In genomic region chr19:59169143-59169935, GRCm38 (mm10) we compare ENCODE assay signal across 9 mouse cellular contexts. TPM values are rescaled to one million over a fixed set of nuclear protein-coding genes. Genes with fewer than 3 reads are reported as not detected.
DNase-seq lines count a peak whose midpoint lies in the region; ATAC-seq lines count a peak whose summit lies in the region.
"Had no signal": no experiment of that assay in that cellular context is flagged by ENCODE, and none has a peak within 500 bp of the region (broad histone marks: within the 10 kb centered on the region; RNA-seq: fewer than 3 reads in every experiment).

No protein-coding gene starts in this region.

- intact Hi-C loops in left cerebral cortex, postnatal 14 days (cut with DNase I): loop anchor here (10.0 kb wide), 1 partner anchor 295 kb away; no protein-coding TSS in a partner anchor

- no peaks in the 10 kb centered on the region for H3K9me3 ChIP-seq in heart, embryonic 13.5 days
- no peaks in the 10 kb centered on the region for H3K9me3 ChIP-seq in hindbrain, embryonic 13.5 days
- no peaks in the 10 kb centered on the region for H3K9me3 ChIP-seq in midbrain, embryonic 15.5 days

- no peak overlapping the region for H3K27ac ChIP-seq in heart, embryonic 13.5 days (replicated peaks)
- no peak overlapping the region for H3K27ac ChIP-seq in hindbrain, embryonic 13.5 days
- peak overlapping the region; percentile 39; the same call in 1 of the 2 replicates for H3K27ac ChIP-seq in midbrain, embryonic 15.5 days

- peaks cover 100% of the 10 kb centered on the region for H3K27me3 ChIP-seq in heart, embryonic 13.5 days (replicated peaks)
- peaks cover 100% of the 10 kb centered on the region for H3K27me3 ChIP-seq in hindbrain, embryonic 13.5 days
- H3K27me3 ChIP-seq in midbrain, embryonic 15.5 days (replicated peaks): peaks cover 88% of the 10 kb centered on the region

- H3K4me1 ChIP-seq in heart, embryonic 13.5 days: peaks cover 41% of the 10 kb centered on the region
- peaks cover 28% of the 10 kb centered on the region for H3K4me1 ChIP-seq in hindbrain, embryonic 13.5 days (replicated peaks)
- H3K4me1 ChIP-seq in midbrain, embryonic 15.5 days: peaks cover 24% of the 10 kb centered on the region

- H3K4me3 ChIP-seq in heart, embryonic 13.5 days: peak overlapping the region; percentile 43
- H3K4me3 ChIP-seq in hindbrain, embryonic 13.5 days: peak overlapping the region; percentile 14
- H3K4me3 ChIP-seq in midbrain, embryonic 15.5 days: peak overlapping the region; percentile 28

- under 1% methylated on average over 65 of the region's 65 CpGs for WGBS in heart, embryonic 13.5 days
- under 1% methylated on average over 61 of the region's 65 CpGs for WGBS in hindbrain, embryonic 13.5 days
- WGBS in midbrain, embryonic 15.5 days: under 1% methylated on average over 65 of the region's 65 CpGs

- no peak for DNase-seq in heart, adult 11 months
- DNase-seq in embryo, embryonic 10 days (ENCODE audit: low spot score): peak; percentile 64
- DNase-seq in left cerebral cortex, postnatal 14 days (ENCODE audit: low spot score in 2 of 2): no peak
- no peak for DNase-seq in layer of hippocampus, adult 18-20 months (ENCODE audit: low spot score in 2 of 2)
- no peak for DNase-seq in B cell, adult 2 months

- peak overlapping the region; percentile 67 for H3K4me2 ChIP-seq in heart, embryonic 13.5 days
- peak overlapping the region; percentile 34 for H3K4me2 ChIP-seq in hindbrain, embryonic 13.5 days
- H3K4me2 ChIP-seq in midbrain, embryonic 15.5 days: peak overlapping the region; percentile 39

- no peaks in the 10 kb centered on the region for H3K36me3 ChIP-seq in heart, embryonic 13.5 days
- no peaks in the 10 kb centered on the region for H3K36me3 ChIP-seq in hindbrain, embryonic 13.5 days
- no peaks in the 10 kb centered on the region for H3K36me3 ChIP-seq in midbrain, embryonic 15.5 days (replicated peaks)

- no peak for ATAC-seq in heart, embryonic 13.5 days (ENCODE audit: extremely low read depth, insufficient number of reproducible peaks, low FRiP score, low TSS enrichment)
- ATAC-seq in hindbrain, embryonic 13.5 days (ENCODE audit: low FRiP score): no peak
- no peak for ATAC-seq in midbrain, embryonic 15.5 days (replicated peaks)

- H3K9ac ChIP-seq in heart, embryonic 13.5 days: peak overlapping the region; percentile 37; the same call in 1 of the 2 replicates
- no peak overlapping the region for H3K9ac ChIP-seq in hindbrain, embryonic 13.5 days
- H3K9ac ChIP-seq in midbrain, embryonic 15.5 days: no peak overlapping the region; the same call in 1 of the 2 replicates

RNA-seq across cellular contexts. Expression of gene Vax1, which starts 0.5 kb away (rescaled TPM):
- not detected in 2 replicates for polyA plus RNA-seq in heart, embryonic 13.5 days (2015; fragmentation: Nextera tagmentation; extraction: Ambion mirVana)
- polyA plus RNA-seq in hindbrain, embryonic 13.5 days (2015; fragmentation: Nextera tagmentation; extraction: Ambion mirVana): not detected in 2 replicates
- polyA plus RNA-seq in midbrain, embryonic 15.5 days (2015; fragmentation: Nextera tagmentation; extraction: Ambion mirVana): 0.92 and 1.0 TPM in 2 replicates
- total RNA-seq in left cerebral cortex, postnatal 14 days (2021): 1 to 10 TPM in 1 of 2 experiments, under 1 TPM in 1; 0.68 to 1.5 TPM
- total RNA-seq in layer of hippocampus, adult 18-20 months (2021): 1 to 10 TPM in 1 of 2 experiments, under 1 TPM in 1; 0.62 to 1.7 TPM
- total RNA-seq: hematopoietic stem cell, adult 5-6 weeks had no signal

RNA-seq across cellular contexts. Expression of gene Kcnk18, which starts 49.7 kb away (rescaled TPM):
- polyA plus RNA-seq in heart, embryonic 13.5 days (2015; fragmentation: Nextera tagmentation; extraction: Ambion mirVana): not detected in 2 replicates
- not detected in 2 replicates for polyA plus RNA-seq in hindbrain, embryonic 13.5 days (2015; fragmentation: Nextera tagmentation; extraction: Ambion mirVana)
- not detected in 2 replicates for polyA plus RNA-seq in midbrain, embryonic 15.5 days (2015; fragmentation: Nextera tagmentation; extraction: Ambion mirVana)
- not detected for total RNA-seq in left cerebral cortex, postnatal 14 days (2021)
- total RNA-seq in layer of hippocampus, adult 18-20 months (2021): not detected
- total RNA-seq: hematopoietic stem cell, adult 5-6 weeks had no signal
